Mouse (Mus musculus) adipocyte (in vitro differentiated cells): ENCODE measurements around the gene Tmem150c.

ENCODE experiments used
- DNase-seq: peaks from one replicate; pipeline ENCODE4 v3.0.0-alpha.2; 2016; ENCODE audit warnings: low spot score

The Tmem150c gene

DNA sequence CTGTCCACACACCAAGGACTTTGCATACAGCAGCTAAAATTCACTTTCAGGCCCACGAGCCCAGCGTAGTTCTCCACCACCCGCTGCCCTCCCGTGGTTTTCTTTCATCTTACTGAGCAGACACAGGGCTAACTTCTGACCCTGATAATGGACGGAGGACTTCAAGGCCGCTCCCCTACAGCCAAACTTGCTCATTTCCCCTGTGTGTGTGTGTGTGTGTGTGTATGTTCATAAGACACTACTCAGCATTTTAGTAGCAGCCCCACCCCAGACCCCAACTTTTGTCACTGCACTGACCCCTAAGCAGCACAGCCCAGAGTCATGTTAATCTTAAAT, at the start of gene Tmem150c:
Gene Tmem150c, minus strand, starts transcription at position 171 of the 336 bp plus-strand sequence.
- no peak for DNase-seq

DNA sequence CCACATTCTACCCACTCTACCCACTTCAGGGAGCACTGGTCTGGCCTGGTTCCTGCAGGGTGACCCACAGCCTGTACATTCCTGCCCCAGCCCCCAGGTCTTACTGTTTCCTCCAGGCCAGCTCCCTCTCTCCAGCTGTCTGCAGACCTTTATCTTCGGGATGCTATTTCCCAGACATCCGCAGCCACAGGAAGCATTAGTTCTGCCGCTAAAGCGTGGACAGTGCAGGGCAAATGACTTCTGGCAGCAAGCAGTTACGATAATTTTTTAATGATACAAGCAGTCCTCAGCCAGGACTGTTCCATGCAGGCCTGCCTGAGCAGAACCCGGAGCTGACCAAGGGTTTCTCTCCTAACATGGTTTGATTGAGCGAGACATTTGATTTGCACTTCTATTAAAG, 49.5 kb upstream of the Tmem150c start:
- DNase-seq, result no peak

DNA sequence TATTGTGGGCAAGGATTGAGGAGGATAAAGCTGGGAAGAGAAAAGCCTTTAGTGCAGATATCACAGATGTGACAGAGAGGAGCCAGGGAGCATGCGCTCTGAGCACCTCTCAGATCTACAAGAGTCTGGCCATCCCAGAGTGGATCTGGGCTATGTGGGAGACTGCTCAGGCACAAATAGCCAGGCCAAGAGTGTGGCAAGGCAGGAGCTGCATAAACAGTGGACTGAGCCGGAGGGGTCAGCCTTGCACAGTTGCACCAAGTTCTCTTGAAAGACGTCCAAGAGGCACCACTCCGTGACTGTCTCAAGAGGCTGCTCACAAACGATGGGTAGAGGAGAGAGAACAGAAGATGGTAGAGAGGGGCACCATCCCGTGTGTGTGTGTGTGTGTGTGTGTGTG, 47.1 kb upstream of the Tmem150c start:
- no peak for DNase-seq

DNA sequence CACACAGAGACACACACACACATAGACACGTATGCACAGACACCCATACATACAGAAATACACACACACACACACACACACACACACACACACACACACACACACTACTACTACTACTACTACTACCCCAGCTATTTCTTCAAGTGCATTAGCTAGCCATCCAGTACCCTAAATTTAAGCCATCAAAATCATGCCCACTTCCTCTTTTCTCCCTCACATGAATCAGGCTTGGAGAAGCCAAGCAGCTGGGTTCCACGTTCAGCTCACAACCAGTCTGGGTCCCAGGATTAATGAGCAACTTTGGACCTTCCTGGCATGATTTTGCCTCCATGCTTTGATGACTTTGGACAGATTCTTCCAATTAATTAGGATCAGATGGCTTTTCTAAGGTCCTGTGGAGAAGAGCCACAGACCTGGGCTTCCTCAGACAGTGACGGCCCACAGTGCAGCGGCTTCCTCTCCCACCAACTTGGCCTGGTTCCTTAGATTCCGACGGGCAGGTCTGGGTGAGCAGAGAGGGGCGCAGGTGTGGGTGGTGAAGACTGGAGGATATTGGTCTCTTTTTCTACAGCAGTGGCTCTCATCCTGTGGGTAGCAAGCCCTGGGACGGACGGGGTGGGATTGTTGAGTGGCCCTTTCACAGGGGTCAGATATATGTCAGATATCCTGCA, 46.0 kb upstream of the Tmem150c start:
- DNase-seq, result no peak

DNA sequence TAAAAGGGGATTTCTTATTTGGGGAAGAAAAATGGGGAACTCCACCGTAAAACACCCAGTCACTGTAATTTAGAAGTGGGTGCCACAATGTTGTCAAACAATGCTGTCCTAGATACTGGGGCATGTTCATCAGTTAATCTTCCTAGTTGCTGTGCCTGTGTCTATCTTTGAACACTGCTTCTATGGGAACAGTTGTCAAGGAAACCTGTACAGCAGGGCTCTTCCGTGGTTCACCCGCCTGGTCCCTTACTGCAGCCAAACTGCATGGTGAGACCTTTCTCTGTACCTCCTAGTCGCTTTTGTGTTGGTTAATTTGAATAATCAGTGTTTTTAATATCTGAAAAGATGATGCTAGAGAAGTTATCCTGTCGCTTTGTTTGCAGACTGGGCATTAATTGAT, 41.2 kb upstream of the Tmem150c start:
- DNase-seq, result no peak

DNA sequence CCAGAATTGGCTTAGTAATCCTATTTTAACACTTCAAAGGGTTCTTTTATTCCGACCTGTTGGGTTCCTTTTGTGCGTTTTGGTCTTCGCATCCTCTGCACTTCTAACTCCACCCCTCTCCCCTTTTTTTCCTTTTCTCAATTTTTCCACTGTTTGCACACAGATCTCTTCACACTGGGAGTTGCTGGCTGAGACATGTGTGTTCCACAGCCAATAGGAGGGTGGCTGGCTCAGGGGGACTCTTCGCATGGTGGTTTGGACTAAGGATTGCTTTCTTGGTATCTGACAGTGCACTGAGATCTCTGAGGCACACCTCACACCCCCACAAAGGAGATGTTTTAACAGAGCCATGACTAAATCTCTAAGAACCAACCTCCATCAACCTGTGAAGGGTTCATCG, 40.7 kb upstream of the Tmem150c start:
- DNase-seq, result no peak

DNA sequence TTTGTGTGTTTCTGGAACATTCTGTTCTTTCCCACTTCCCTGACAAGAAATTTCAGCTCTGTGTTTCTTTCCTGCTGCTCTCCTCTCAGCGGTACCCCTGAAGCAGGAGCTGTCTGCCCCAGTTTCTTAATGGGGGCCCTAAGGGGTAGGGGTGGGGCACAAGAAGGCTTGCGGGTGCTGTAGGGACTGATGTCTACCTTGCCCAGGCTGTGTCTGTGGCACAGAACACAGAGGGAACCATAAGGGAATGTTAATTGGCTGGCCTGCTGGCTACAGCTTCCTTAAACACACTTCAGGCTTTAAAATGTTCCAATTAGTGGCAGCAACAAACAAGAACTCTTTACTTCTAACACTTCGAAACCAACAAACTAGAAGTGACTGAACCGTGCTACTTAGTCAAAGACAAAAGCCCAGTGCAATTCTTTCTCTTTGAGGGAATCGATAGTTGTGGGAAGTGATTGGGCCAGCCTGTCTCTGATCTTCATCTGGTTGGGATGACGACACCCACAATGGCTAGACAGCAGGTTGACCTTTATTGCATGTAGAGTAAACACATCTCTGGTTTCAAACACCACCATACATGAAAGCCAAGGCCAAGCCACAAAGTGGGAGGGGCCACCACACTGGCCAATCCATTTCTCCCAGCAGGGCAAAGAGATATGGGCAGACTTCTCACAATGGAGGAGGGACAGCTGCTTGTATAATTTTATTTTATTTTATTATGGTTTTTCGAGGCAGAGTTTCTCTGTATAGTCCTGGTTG, 39.7 kb upstream of the Tmem150c start:
- DNase-seq, result no peak

DNA sequence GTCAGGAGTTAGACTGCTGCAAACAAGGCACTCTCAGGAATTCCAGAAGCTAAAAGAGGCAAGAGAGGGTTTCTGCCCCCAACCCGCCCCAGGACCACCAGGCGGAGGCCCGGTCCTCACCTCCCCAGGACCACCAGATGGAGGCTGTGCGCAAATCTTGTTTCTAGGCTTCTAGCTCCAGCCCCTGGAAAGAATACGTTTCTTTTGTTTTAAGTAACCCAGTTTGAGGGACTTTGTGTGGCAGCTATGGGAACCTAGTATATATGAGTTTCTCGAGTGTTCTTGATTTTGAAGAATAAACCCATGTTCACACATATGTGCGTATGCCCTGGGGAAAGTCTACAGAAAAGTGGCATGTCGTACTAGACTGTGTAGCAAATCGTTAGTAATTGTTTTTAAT, 37.9 kb upstream of the Tmem150c start:
- no peak for DNase-seq

DNA sequence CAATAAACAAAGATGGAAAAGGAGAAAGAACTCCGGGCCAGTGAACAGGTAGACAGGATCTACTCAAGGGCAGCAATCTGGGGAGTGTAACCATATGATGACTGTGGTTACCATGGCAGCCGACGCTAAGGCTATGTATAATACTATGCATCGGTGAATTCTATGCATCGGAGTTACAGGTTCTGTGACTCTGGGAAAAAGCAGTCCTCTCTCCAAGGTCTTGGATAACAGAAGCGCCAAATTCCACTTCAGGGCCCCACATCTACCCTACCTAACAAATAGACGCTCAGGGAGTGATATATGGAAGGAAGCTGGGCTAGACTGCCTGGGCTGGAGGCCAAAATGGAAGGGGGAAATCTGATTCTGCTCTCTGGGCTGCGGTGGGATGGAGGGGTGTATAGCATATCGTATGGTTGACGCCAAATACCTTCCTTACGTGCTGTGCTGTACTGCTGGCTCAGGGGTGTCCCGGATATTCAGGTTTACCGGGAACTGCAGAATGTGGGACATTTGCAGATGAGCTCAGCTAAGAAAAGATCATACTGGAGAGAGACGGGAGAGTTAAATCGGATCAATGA, 37.3 kb upstream of the Tmem150c start:
- no peak for DNase-seq

DNA sequence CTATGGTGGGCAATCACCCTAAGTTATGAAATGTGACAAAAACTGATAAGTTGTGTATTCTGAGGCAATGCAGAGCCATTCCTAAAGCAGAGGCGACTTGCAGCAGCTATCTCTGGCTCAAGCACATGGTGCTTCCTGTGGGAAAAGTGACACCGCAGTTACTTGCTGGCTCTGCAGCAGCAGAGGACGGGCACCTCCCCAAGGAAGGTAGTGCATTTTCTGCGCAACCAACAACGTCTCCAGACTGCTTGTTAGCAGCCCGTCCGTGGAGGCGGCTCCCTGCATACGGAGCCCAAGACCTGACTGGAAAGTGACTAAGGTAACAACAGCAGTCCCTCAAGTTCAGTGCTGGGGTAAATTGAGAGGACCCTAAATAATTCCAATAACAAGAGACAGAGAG, 36.8 kb upstream of the Tmem150c start:
- DNase-seq, result no peak

DNA sequence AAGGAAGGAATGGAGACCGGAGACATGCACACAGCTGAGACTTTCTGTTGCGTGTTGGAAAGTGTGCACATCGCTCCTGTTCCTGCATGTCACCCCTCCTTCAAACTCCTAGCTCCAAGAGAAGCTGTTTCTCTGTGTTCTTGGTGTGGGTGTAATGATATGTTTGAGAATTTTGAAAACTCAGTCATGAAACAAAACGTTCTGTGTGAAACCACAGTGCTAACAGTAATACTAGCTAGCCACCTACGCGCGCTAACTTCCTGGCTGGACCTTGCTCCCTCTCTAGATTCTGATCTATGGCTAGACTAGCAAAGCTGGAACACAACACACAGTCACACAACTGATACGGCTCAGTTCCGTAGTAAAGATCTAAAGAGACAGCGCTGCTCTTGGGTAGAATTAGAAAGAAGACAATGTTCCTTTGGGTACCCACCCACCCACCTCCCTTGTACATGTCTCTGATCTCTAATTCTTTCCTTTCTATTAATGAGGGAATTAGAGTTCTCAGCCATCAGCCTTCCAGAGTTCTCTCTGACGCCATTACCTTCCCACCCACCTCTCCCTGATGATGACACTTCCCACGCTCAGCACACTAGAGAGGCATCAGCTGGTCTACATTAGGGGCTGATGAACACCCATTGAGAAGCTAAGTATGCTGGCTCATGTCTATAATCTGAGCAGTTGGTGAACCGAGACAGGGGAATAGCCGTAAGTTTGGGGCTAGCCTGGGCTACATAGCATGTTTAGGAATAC, 32.0 kb upstream of the Tmem150c start:
- no peak for DNase-seq

DNA sequence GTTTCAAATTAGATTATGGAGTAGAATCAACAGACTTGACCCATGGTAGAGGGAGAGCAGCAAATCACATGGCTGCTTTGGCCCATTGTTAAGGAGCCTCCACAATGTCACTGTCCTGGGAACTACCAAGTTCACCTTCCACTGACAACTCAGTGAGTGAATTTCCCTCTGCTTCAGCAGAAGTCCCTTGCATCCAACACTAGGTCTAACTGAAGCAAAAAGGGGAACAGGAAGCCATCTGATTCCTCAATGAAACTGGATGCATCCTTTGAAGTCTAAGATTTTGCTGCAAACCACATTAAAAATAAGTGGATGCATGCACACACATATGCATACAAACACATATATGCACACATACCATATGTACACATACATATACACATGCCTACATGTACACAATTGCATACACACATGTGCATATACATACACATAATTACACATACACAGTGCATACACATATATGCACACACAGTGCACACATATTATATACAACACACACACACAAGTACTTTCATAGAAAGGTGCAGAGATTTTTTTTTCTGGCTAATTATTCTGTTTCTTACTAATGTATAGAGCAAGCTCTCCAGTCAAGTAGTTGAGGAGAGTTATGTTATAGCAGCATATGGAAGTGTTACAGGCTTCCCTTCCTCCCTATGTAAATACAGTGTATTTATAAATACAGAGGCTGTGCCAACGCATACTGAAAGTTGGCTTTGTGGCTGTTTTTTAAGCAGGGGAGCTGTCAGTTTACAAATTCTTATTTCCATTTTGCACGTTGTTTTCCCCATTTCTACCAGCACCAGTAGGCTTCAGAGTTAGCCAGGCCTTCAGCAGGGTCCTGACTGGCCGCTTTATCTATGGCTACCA, 27.7 kb upstream of the Tmem150c start:
- DNase-seq, result no peak

DNA sequence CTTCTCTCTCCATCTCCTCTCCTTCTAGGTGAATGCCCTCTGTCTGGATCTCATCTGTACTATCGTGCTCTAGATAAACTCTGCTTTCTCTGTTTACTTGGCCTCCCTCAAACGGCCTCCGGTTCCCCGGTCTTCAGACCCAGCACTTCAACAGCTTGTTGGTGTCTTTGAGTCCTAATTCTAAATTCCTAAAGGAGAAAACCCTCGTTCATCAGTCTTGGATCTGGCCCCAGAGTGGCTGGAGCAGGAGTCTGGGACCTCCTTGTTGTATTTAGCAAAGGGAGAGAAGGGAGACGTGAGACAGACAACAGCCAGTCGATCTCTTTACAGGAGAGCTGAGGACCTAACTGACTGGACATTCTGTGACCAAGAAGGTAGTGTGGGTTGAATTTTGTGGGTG, 27.0 kb upstream of the Tmem150c start:
- DNase-seq, result no peak

DNA sequence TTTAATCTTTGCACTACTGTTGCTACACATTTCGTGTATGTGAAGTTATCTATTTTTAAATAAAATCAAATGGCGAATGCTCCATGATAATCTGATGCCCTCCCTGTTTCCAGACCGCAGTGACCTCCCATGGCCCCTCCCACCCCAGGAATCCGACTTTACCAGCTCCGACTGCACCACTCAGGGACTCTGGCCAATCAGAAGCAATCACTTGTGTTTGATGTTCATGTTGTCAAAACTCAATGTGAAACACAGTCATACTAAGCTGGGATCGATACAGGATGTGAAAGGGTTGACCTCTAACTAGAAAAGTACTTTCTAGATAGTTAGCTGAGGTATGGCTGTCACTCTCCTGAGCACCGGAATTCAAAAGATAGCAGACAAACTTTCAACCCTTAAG, 26.3 kb upstream of the Tmem150c start:
- no peak for DNase-seq

DNA sequence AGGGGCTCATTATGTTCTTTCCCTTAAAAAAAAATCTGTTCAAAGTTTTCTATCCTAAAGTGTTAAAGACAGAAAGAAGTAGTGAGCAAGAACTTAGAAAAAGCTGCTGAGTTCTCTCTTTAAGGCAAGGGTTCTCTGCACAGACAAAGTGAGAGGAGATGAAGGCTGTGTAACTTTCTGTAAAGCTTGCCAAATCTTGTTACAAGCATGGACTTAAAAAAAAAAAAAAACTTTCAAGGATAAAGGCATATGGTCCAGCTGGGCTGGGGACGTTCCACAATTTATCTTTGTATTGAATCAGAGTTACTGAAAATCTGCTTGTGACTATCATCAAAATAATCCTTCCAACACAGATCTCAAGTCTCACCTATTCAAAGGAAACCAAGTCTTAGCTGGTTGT, 21.4 kb upstream of the Tmem150c start:
- DNase-seq, result no peak

DNA sequence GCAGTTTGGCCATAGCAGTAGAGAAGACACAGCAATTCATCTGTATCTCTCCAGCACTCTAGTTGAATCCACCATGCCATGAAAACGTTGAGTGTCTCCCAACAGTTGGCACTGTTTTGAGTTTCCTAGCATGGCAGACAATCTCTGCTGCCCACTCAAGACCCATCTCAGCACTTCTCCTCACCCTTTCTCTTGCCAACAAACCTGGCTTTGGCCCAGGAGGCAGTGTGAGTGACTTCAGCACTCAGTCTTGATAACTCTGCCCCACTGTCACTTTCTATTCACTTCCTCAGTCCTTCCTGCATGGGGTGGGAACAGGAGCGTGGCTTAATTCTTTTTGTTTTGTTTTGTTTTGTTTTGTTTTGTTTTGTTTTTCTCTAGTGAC, 19.2 kb upstream of the Tmem150c start:
- no peak for DNase-seq

DNA sequence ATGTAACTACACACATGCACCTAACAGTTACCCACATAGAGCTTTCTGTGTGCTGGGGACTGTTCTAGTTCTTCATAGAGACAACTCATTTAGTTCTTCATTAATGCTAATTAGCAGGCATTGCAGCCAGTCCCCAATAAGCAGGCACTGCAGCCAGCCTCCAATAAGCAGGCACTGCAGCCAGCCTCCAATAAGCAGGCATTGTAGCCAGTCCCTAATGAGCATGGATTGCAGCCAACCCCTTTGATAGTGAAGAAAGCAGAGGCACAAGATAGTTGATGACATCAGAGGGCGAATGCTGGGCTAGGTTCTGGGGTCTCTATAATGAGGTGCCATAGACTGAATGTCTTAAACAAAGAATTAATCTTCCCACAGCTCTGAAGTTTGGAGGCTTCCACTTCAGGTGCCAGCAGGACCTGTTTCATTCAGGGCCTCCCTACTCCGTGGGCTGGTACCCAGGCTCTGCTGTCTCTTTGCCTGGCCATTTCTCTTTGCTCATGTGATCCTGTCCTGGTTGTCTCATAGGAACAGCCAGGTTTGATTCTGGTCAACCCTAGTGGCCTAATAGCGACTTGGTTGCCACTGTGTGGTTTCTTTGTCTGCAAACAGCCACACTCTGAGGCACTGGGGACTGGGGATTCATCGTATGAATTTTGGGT, 18.6 kb upstream of the Tmem150c start:
- no peak for DNase-seq

DNA sequence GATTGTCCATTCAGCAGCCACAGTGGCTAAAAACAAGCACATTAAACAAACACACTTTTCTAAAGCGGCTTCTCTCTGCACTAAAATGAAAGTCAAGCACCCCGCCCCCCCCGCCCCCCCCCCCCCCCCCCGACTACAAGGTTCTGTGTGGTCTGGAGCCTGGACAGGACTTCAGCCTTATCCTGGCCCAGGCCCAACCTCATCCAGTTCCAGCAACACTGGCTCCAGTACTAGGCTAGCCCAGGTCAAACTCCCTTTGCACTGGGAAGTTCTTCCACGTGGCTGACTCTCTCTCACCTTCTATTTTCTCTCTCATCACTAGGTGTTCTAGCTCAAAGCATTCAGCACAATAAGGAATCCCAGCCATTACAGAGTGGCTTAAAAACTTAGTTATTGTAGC, 17.9 kb upstream of the Tmem150c start:
- DNase-seq, result no peak

DNA sequence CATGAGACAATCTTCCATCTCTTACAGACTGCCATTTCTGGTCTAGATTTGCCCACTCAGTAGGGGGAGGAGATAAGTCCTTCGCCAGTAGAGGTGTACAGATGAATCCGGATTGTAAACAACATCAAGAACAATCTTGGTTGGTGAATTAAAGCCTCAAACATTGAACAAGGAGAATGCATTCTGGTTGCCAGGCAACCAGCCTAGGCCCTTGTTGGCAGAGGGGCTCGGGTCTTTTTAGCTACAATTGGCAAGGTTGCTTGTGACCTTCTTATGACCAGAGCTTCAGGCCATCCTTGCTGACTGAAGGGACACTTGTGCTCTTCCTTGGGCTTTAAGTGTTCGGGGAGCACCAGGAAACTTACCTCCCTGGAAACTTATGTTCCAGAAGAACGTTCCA, 16.5 kb upstream of the Tmem150c start:
- DNase-seq, result no peak

DNA sequence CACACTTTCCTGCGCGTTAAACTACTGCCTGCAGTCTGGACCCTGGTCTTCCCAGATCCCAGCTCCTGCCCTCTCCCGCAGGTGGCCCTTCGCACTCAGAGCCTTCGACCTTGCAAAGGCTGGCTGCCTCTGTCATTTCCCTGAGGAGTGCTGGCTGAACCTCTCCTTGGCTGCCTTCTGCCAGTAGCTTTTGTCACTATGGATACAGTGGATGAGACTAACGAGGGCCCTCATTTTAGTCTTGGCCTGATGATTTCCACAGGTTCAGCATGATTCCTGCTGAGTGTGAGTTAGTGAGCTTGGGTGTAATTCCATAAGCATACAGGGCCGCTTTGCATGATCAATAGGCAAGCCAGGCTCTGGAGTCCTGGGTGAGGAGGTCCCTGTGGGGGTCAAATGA, 16.0 kb upstream of the Tmem150c start:
- no peak for DNase-seq

DNA sequence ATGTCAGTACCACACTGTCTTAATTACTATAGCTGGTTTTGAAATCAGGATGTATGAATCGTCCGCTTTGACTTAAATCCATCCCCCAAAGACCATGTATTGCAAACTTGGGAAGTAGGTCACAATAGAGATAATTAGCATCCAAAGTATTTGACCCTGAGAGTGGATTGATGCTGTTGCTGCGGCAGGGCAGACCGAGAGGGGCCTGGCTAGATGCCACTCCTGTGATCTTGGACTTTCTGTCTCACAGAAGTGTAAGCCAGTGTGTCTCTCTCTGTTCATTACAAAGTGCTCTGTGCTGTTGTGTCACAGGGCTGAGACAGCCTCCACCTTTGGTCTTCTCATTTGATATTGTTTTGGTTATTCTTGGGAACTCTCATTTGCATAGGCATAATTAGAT, 12.5 kb upstream of the Tmem150c start:
- DNase-seq, result no peak
